Comparison of ENCODE assay signal across 12 mouse cellular contexts in the genomic region with DNA sequence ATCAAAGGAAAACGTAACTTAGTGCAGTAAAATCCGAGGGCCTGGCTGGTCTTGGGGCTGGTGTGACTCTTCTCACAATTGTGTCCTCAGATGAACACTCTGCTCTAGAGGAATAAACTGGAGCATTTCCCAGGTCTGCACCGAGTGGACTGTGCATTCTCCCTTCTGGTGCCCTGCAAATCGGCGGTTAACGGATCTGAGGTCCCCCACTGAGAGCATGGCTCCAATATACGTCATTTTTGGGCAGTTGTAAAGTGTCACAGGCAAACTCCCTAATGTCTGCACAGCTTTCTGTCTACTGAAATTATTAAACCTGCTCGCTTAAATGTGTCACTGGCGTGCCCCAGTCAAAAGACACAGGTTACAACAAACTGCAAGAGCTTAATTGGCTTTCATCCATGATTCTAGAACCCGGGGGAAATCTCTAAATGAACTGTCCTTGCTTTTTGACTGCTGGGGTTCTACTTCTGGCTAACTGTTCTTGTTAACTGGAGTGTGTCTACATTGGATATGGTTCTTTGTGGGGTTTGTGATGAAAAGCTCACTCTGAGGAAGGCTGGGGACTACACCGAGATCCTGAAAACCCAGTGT.
"Had no signal": no experiment of that assay in that cellular context is flagged by ENCODE, and none has a peak within 500 bp of the region (broad histone marks: within the 10 kb centered on the region; RNA-seq: fewer than 3 reads in every experiment).

No protein-coding gene starts in this region.

- H3K4me2 ChIP-seq: limb, embryonic 15.5 days; lung, embryonic 14.5 days; midbrain, embryonic 12.5 days; neural tube, embryonic 15.5 days had no signal

- H3K9ac ChIP-seq: limb, embryonic 15.5 days; lung, embryonic 14.5 days; midbrain, embryonic 12.5 days; neural tube, embryonic 15.5 days had no signal

- H3K4me1 ChIP-seq: limb, embryonic 15.5 days; neural tube, embryonic 15.5 days had no signal

- H3K27ac ChIP-seq: kidney, postnatal 0 days; limb, embryonic 15.5 days; midbrain, embryonic 12.5 days; neural tube, embryonic 15.5 days had no signal

- H3K9me3 ChIP-seq: limb, embryonic 15.5 days; midbrain, embryonic 12.5 days; neural tube, embryonic 15.5 days had no signal

- H3K4me3 ChIP-seq: limb, embryonic 15.5 days; midbrain, embryonic 12.5 days; neural tube, embryonic 15.5 days had no signal

- H3K27me3 ChIP-seq: limb, embryonic 15.5 days; midbrain, embryonic 12.5 days; neural tube, embryonic 15.5 days had no signal

- DNase-seq: kidney, adult 11 months; kidney, adult 9 months; kidney, postnatal 36 days; lung, embryonic 14.5 days; lung, postnatal 10 days; lung, postnatal 4 days; thymus, adult 18-20 months; thymus, postnatal 14 days had no signal

- H3K36me3 ChIP-seq: limb, embryonic 15.5 days; midbrain, embryonic 12.5 days; neural tube, embryonic 15.5 days had no signal
